Mouse (Mus musculus): ENCODE data around the gene Col28a1. TPM values are rescaled to one million over a fixed set of nuclear protein-coding genes. Genes with fewer than 3 reads are reported as not detected.

Col28a1 gene
- polyA plus RNA-seq, 1 experiment from 2014 or later = 0.04 TPM

- no peak overlapping the region for H3K4me2 ChIP-seq (ENCODE audit: low read length)
- no peak overlapping the region for H3K9ac ChIP-seq (ENCODE audit: low read length)
- H3K4me3 ChIP-seq (ENCODE audit: control insufficient read depth in 1 of 2, insufficient read depth in 1 of 2, low read depth in 1 of 2, low read length in 2 of 2) = no peak overlapping the region
- no peaks in the 10 kb centered on the region for H3K9me3 ChIP-seq (ENCODE audit: control insufficient read depth, low read length)
- H3K27ac ChIP-seq (replicated peaks in 1 of 2; ENCODE audit: control insufficient read depth in 1 of 2, insufficient read depth in 1 of 2, low read depth in 2 of 2, low read length in 2 of 2) = no peak overlapping the region
- no peaks in the 10 kb centered on the region for H3K36me3 ChIP-seq (ENCODE audit: control insufficient read depth, insufficient read depth, low read length)
- H3K4me1 ChIP-seq (ENCODE audit: control insufficient read depth in 2 of 2, insufficient read depth in 2 of 2, low read length in 2 of 2) = no peaks in the 10 kb centered on the region
- no peaks in the 10 kb centered on the region for H3K27me3 ChIP-seq (ENCODE audit: control insufficient read depth, insufficient read depth, low read length)
- 53% methylated on average over 3 of the region's 3 CpGs for WGBS
- no peak for ATAC-seq (ENCODE audit: insufficient number of reproducible peaks, insufficient read depth, low FRiP score, low read depth)
These were observed 105.6 kb downstream of the Col28a1 start for GRCm38 (mm10) chr6:8086847-8087246.

GRCm38 (mm10) chr6:8084806-8085205 lies 107.6 kb downstream of the Col28a1 start:
- no peaks in the 10 kb centered on the region for H3K27me3 ChIP-seq (ENCODE audit: control insufficient read depth, insufficient read depth, low read length)
- no peaks in the 10 kb centered on the region for H3K9me3 ChIP-seq (ENCODE audit: control insufficient read depth, low read length)
- H3K9ac ChIP-seq (ENCODE audit: low read length) = no peak overlapping the region
- H3K36me3 ChIP-seq (ENCODE audit: control insufficient read depth, insufficient read depth, low read length) = no peaks in the 10 kb centered on the region
- WGBS = 41% methylated on average over 7 of the region's 7 CpGs
- no peak overlapping the region for H3K4me3 ChIP-seq (ENCODE audit: control insufficient read depth in 1 of 2, insufficient read depth in 1 of 2, low read depth in 1 of 2, low read length in 2 of 2)
- no peak for ATAC-seq (ENCODE audit: insufficient number of reproducible peaks, insufficient read depth, low FRiP score, low read depth)
- no peak overlapping the region for H3K27ac ChIP-seq (replicated peaks in 1 of 2; ENCODE audit: control insufficient read depth in 1 of 2, insufficient read depth in 1 of 2, low read depth in 2 of 2, low read length in 2 of 2)
- no peak overlapping the region for H3K4me2 ChIP-seq (ENCODE audit: low read length)
- H3K4me1 ChIP-seq (ENCODE audit: control insufficient read depth in 2 of 2, insufficient read depth in 2 of 2, low read length in 2 of 2) = no peaks in the 10 kb centered on the region

GRCm38 (mm10) chr6:8083196-8083595 lies 109.2 kb downstream of the Col28a1 start:
- H3K4me1 ChIP-seq (ENCODE audit: control insufficient read depth in 2 of 2, insufficient read depth in 2 of 2, low read length in 2 of 2) = no peaks in the 10 kb centered on the region
- H3K27ac ChIP-seq (replicated peaks in 1 of 2; ENCODE audit: control insufficient read depth in 1 of 2, insufficient read depth in 1 of 2, low read depth in 2 of 2, low read length in 2 of 2) = no peak overlapping the region
- no peaks in the 10 kb centered on the region for H3K36me3 ChIP-seq (ENCODE audit: control insufficient read depth, insufficient read depth, low read length)
- no peak overlapping the region for H3K9ac ChIP-seq (ENCODE audit: low read length)
- no peak overlapping the region for H3K4me2 ChIP-seq (ENCODE audit: low read length)
- H3K27me3 ChIP-seq (ENCODE audit: control insufficient read depth, insufficient read depth, low read length) = no peaks in the 10 kb centered on the region
- no peak for ATAC-seq (ENCODE audit: insufficient number of reproducible peaks, insufficient read depth, low FRiP score, low read depth)
- no peak overlapping the region for H3K4me3 ChIP-seq (ENCODE audit: control insufficient read depth in 1 of 2, insufficient read depth in 1 of 2, low read depth in 1 of 2, low read length in 2 of 2)
- WGBS = 74% methylated on average over 2 of the region's 2 CpGs
- no peaks in the 10 kb centered on the region for H3K9me3 ChIP-seq (ENCODE audit: control insufficient read depth, low read length)

GRCm38 (mm10) chr6:8077572-8078146 lies 114.8 kb downstream of the Col28a1 start:
- no peak overlapping the region for H3K9ac ChIP-seq (ENCODE audit: low read length)
- H3K36me3 ChIP-seq (ENCODE audit: control insufficient read depth, insufficient read depth, low read length) = no peaks in the 10 kb centered on the region
- H3K4me2 ChIP-seq (ENCODE audit: low read length) = no peak overlapping the region
- ATAC-seq (ENCODE audit: insufficient number of reproducible peaks, insufficient read depth, low FRiP score, low read depth) = no peak
- H3K27ac ChIP-seq (replicated peaks in 1 of 2; ENCODE audit: control insufficient read depth in 1 of 2, insufficient read depth in 1 of 2, low read depth in 2 of 2, low read length in 2 of 2) = no peak overlapping the region
- no peaks in the 10 kb centered on the region for H3K27me3 ChIP-seq (ENCODE audit: control insufficient read depth, insufficient read depth, low read length)
- 50% methylated on average over 5 of the region's 5 CpGs for WGBS
- no peaks in the 10 kb centered on the region for H3K9me3 ChIP-seq (ENCODE audit: control insufficient read depth, low read length)
- no peak overlapping the region for H3K4me3 ChIP-seq (ENCODE audit: control insufficient read depth in 1 of 2, insufficient read depth in 1 of 2, low read depth in 1 of 2, low read length in 2 of 2)
- H3K4me1 ChIP-seq (ENCODE audit: control insufficient read depth in 2 of 2, insufficient read depth in 2 of 2, low read length in 2 of 2) = no peaks in the 10 kb centered on the region

- Histone ChIP-seq H3K27me3 (ENCODE audit: control insufficient read depth, insufficient read depth, low read length) (no peaks in the 10 kb centered on the region), H3K4me1 (ENCODE audit: control insufficient read depth in 2 of 2, insufficient read depth in 2 of 2, low read length in 2 of 2) (no peaks in the 10 kb centered on the region), H3K9ac (ENCODE audit: low read length) (no peak overlapping the region), H3K27ac (replicated peaks in 1 of 2; ENCODE audit: control insufficient read depth in 1 of 2, insufficient read depth in 1 of 2, low read depth in 2 of 2, low read length in 2 of 2) (no peak overlapping the region), H3K36me3 (ENCODE audit: control insufficient read depth, insufficient read depth, low read length) (no peaks in the 10 kb centered on the region), H3K4me3 (ENCODE audit: control insufficient read depth in 1 of 2, insufficient read depth in 1 of 2, low read depth in 1 of 2, low read length in 2 of 2) (no peak overlapping the region), H3K9me3 (ENCODE audit: control insufficient read depth, low read length) (no peaks in the 10 kb centered on the region), H3K4me2 (ENCODE audit: low read length) (no peak overlapping the region)
- 61% methylated on average over 2 of the region's 2 CpGs for WGBS
- ATAC-seq (ENCODE audit: insufficient number of reproducible peaks, insufficient read depth, low FRiP score, low read depth) = no peak
These were observed 117.5 kb downstream of the Col28a1 start for GRCm38 (mm10) chr6:8074914-8075313.

GRCm38 (mm10) chr6:8068979-8069378 lies 123.4 kb downstream of the Col28a1 start:
- Histone ChIP-seq H3K4me2 (ENCODE audit: low read length) (no peak overlapping the region), H3K4me3 (ENCODE audit: control insufficient read depth in 1 of 2, insufficient read depth in 1 of 2, low read depth in 1 of 2, low read length in 2 of 2) (no peak overlapping the region), H3K36me3 (ENCODE audit: control insufficient read depth, insufficient read depth, low read length) (no peaks in the 10 kb centered on the region), H3K4me1 (ENCODE audit: control insufficient read depth in 2 of 2, insufficient read depth in 2 of 2, low read length in 2 of 2) (no peaks in the 10 kb centered on the region), H3K27me3 (ENCODE audit: control insufficient read depth, insufficient read depth, low read length) (no peaks in the 10 kb centered on the region), H3K9me3 (ENCODE audit: control insufficient read depth, low read length) (no peaks in the 10 kb centered on the region), H3K27ac (replicated peaks in 1 of 2; ENCODE audit: control insufficient read depth in 1 of 2, insufficient read depth in 1 of 2, low read depth in 2 of 2, low read length in 2 of 2) (no peak overlapping the region), H3K9ac (ENCODE audit: low read length) (no peak overlapping the region)
- WGBS = 83% methylated on average over 5 of the region's 5 CpGs
- no peak for ATAC-seq (ENCODE audit: insufficient number of reproducible peaks, insufficient read depth, low FRiP score, low read depth)

GRCm38 (mm10) chr6:8068394-8068793 lies 124.0 kb downstream of the Col28a1 start:
- ATAC-seq (ENCODE audit: insufficient number of reproducible peaks, insufficient read depth, low FRiP score, low read depth) = no peak
- Histone ChIP-seq H3K27ac (replicated peaks in 1 of 2; ENCODE audit: control insufficient read depth in 1 of 2, insufficient read depth in 1 of 2, low read depth in 2 of 2, low read length in 2 of 2) (no peak overlapping the region), H3K36me3 (ENCODE audit: control insufficient read depth, insufficient read depth, low read length) (no peaks in the 10 kb centered on the region), H3K4me3 (ENCODE audit: control insufficient read depth in 1 of 2, insufficient read depth in 1 of 2, low read depth in 1 of 2, low read length in 2 of 2) (no peak overlapping the region), H3K4me2 (ENCODE audit: low read length) (no peak overlapping the region), H3K27me3 (ENCODE audit: control insufficient read depth, insufficient read depth, low read length) (no peaks in the 10 kb centered on the region), H3K9me3 (ENCODE audit: control insufficient read depth, low read length) (no peaks in the 10 kb centered on the region), H3K9ac (ENCODE audit: low read length) (no peak overlapping the region), H3K4me1 (ENCODE audit: control insufficient read depth in 2 of 2, insufficient read depth in 2 of 2, low read length in 2 of 2) (no peaks in the 10 kb centered on the region)
- WGBS = 40% methylated on average over 2 of the region's 2 CpGs

- no peaks in the 10 kb centered on the region for H3K27me3 ChIP-seq (ENCODE audit: control insufficient read depth, insufficient read depth, low read length)
- 86% methylated on average over 3 of the region's 3 CpGs for WGBS
- H3K9me3 ChIP-seq (ENCODE audit: control insufficient read depth, low read length) = no peaks in the 10 kb centered on the region
- no peaks in the 10 kb centered on the region for H3K4me1 ChIP-seq (ENCODE audit: control insufficient read depth in 2 of 2, insufficient read depth in 2 of 2, low read length in 2 of 2)
- no peak overlapping the region for H3K4me3 ChIP-seq (ENCODE audit: control insufficient read depth in 1 of 2, insufficient read depth in 1 of 2, low read depth in 1 of 2, low read length in 2 of 2)
- no peaks in the 10 kb centered on the region for H3K36me3 ChIP-seq (ENCODE audit: control insufficient read depth, insufficient read depth, low read length)
- H3K9ac ChIP-seq (ENCODE audit: low read length) = no peak overlapping the region
- H3K4me2 ChIP-seq (ENCODE audit: low read length) = no peak overlapping the region
- no peak overlapping the region for H3K27ac ChIP-seq (replicated peaks in 1 of 2; ENCODE audit: control insufficient read depth in 1 of 2, insufficient read depth in 1 of 2, low read depth in 2 of 2, low read length in 2 of 2)
- ATAC-seq (ENCODE audit: insufficient number of reproducible peaks, insufficient read depth, low FRiP score, low read depth) = no peak
These were observed 125.3 kb downstream of the Col28a1 start for GRCm38 (mm10) chr6:8067124-8067523.

Measured in heart, embryonic 14.5 days (tissue).